Mouse (Mus musculus): ENCODE data around the gene Mdfic. TPM values are rescaled to one million over a fixed set of nuclear protein-coding genes. Genes with fewer than 3 reads are reported as not detected.
"Not testable (repeated sequence)": the region's sequence is repeated elsewhere in the genome, so short reads cannot be mapped to it uniquely, and the experiment has no call there.

Gene Mdfic
- polyA plus RNA-seq, 1 experiment from 2014 or later, result 2.7 TPM

- Histone ChIP-seq H3K36me3 (ENCODE audit: control insufficient read depth, insufficient read depth, low read length) (no peaks in the 10 kb centered on the region), H3K9me3 (ENCODE audit: control insufficient read depth, low read length) (no peaks in the 10 kb centered on the region), H3K4me1 (replicated peaks; ENCODE audit: control insufficient read depth, insufficient read depth, low read length) (no peaks in the 10 kb centered on the region), H3K27me3 (replicated peaks; ENCODE audit: control insufficient read depth, insufficient read depth, low read length) (no peaks in the 10 kb centered on the region), H3K27ac (ENCODE audit: low read depth, low read length) (no peak overlapping the region), H3K9ac (ENCODE audit: low read depth, low read length) (peak overlapping the region; percentile 61), H3K4me3 (ENCODE audit: low read depth, low read length) (peak overlapping the region; percentile 59), H3K4me2 (peak overlapping the region; percentile 65)
- 1% methylated on average over 57 of the region's 60 CpGs for WGBS
- peak; percentile 74 for DNase-seq (ENCODE audit: low spot score)
- peak; percentile 69 for ATAC-seq (replicated peaks; ENCODE audit: low FRiP score)
Measured at GRCm38 (mm10) chr6:15720818-15721715, 606 bp downstream of the Mdfic start.

GRCm38 (mm10) chr6:15721716-15722031, 1.2 kb downstream of the Mdfic start:
- no peaks in the 10 kb centered on the region for H3K4me1 ChIP-seq (replicated peaks; ENCODE audit: control insufficient read depth, insufficient read depth, low read length)
- ATAC-seq (replicated peaks; ENCODE audit: low FRiP score) (no peak), DNase-seq (ENCODE audit: low spot score) (no peak)
- H3K9me3 ChIP-seq (ENCODE audit: control insufficient read depth, low read length), result no peaks in the 10 kb centered on the region
- no peaks in the 10 kb centered on the region for H3K36me3 ChIP-seq (ENCODE audit: control insufficient read depth, insufficient read depth, low read length)
- peak overlapping the region; percentile 65 for H3K4me2 ChIP-seq
- no peak overlapping the region for H3K27ac ChIP-seq (ENCODE audit: low read depth, low read length)
- peak overlapping the region; percentile 61; the same call in 1 of the 2 replicates for H3K9ac ChIP-seq (ENCODE audit: low read depth, low read length)
- WGBS, result 34% methylated on average over 5 of the region's 5 CpGs
- no peaks in the 10 kb centered on the region for H3K27me3 ChIP-seq (replicated peaks; ENCODE audit: control insufficient read depth, insufficient read depth, low read length)
- peak overlapping the region; percentile 59 for H3K4me3 ChIP-seq (ENCODE audit: low read depth, low read length)

- DNase-seq (ENCODE audit: low spot score); H3K27me3 ChIP-seq (replicated peaks; ENCODE audit: control insufficient read depth, insufficient read depth, low read length); H3K4me2 ChIP-seq; H3K9me3 ChIP-seq (ENCODE audit: control insufficient read depth, low read length); ATAC-seq (replicated peaks; ENCODE audit: low FRiP score); H3K36me3 ChIP-seq (ENCODE audit: control insufficient read depth, insufficient read depth, low read length); H3K4me1 ChIP-seq (replicated peaks; ENCODE audit: control insufficient read depth, insufficient read depth, low read length); H3K27ac ChIP-seq (ENCODE audit: low read depth, low read length); H3K4me3 ChIP-seq (ENCODE audit: low read depth, low read length); H3K9ac ChIP-seq (ENCODE audit: low read depth, low read length): not testable (repeated sequence)
- WGBS, result 87% methylated on average over 7 of the region's 8 CpGs
Measured at GRCm38 (mm10) chr6:15722631-15723030, 2.2 kb downstream of the Mdfic start.

DNA sequence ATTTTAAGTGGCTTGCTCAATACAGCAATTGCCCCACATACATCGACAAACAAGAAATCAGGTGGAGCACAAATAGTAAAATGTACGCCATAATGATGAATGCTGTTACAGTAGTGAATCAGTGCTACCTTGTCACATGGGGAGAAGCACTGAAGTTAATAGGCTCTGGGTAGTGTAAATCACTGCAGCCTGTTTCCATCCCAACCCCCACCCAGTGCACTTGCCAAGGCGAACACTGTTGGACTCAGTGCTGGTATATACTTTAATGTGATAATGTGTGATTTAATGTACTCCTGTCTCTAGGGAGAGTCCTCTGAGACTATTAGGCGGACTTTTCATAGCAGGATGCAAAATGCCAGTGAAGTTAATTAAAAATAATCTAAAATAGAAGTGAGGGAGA, 3.8 kb downstream of the Mdfic start:
- DNase-seq (ENCODE audit: low spot score), result no peak
- Histone ChIP-seq H3K27ac (ENCODE audit: low read depth, low read length) (no peak overlapping the region), H3K4me3 (ENCODE audit: low read depth, low read length) (no peak overlapping the region), H3K27me3 (replicated peaks; ENCODE audit: control insufficient read depth, insufficient read depth, low read length) (no peaks in the 10 kb centered on the region), H3K9ac (ENCODE audit: low read depth, low read length) (no peak overlapping the region), H3K9me3 (ENCODE audit: control insufficient read depth, low read length) (no peaks in the 10 kb centered on the region), H3K4me1 (replicated peaks; ENCODE audit: control insufficient read depth, insufficient read depth, low read length) (no peaks in the 10 kb centered on the region), H3K36me3 (ENCODE audit: control insufficient read depth, insufficient read depth, low read length) (no peaks in the 10 kb centered on the region), H3K4me2 (no peak overlapping the region)
- no peak for ATAC-seq (replicated peaks; ENCODE audit: low FRiP score)
- 76% methylated on average over 4 of the region's 4 CpGs for WGBS

GRCm38 (mm10) chr6:15726422-15726821, 6.0 kb downstream of the Mdfic start:
- Histone ChIP-seq H3K4me1 (replicated peaks; ENCODE audit: control insufficient read depth, insufficient read depth, low read length) (no peaks in the 10 kb centered on the region), H3K4me3 (ENCODE audit: low read depth, low read length) (no peak overlapping the region), H3K27ac (ENCODE audit: low read depth, low read length) (no peak overlapping the region), H3K27me3 (replicated peaks; ENCODE audit: control insufficient read depth, insufficient read depth, low read length) (no peaks in the 10 kb centered on the region), H3K9ac (ENCODE audit: low read depth, low read length) (no peak overlapping the region), H3K9me3 (ENCODE audit: control insufficient read depth, low read length) (no peaks in the 10 kb centered on the region), H3K36me3 (ENCODE audit: control insufficient read depth, insufficient read depth, low read length) (no peaks in the 10 kb centered on the region), H3K4me2 (no peak overlapping the region)
- no peak for DNase-seq (ENCODE audit: low spot score)
- ATAC-seq (replicated peaks; ENCODE audit: low FRiP score), result no peak
- WGBS, result 57% methylated on average over 6 of the region's 6 CpGs

DNA sequence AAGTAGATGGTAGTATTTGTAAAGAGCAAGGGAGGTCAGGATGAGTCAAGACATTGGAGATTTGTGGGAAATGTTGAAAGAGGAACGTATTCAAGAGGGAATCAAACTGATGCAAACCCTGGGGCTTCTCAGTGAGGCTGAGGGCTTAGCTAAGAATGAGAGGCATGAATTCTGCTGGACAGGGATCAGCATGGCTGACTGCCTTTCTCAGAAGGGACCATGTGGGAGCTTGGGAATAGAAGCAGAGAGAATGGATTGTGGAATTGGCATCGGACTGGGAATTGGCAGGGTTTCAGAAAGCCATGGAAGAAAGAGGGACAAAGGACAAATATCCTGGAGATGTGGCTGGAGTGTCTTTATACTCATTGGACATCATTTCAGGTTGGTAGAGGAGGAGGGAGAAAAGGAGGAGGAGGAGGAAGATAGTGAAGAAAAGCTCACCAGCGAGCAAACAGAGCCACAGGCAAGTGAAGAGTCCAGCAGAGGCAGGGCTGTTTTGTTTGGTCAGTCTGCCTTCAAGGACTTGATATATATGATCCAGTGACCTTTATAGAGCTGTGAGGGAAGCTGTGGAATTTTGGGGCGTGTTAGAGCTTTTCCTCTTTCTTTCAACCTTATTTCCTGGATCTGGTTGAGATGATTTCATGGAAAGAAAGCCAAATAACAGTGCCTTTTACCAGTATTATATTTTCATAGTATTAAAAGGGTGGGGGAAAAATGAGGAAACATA, 7.4 kb downstream of the Mdfic start:
- no peak overlapping the region for H3K27ac ChIP-seq (ENCODE audit: low read depth, low read length)
- WGBS, result 59% methylated on average over 4 of the region's 4 CpGs

DNA sequence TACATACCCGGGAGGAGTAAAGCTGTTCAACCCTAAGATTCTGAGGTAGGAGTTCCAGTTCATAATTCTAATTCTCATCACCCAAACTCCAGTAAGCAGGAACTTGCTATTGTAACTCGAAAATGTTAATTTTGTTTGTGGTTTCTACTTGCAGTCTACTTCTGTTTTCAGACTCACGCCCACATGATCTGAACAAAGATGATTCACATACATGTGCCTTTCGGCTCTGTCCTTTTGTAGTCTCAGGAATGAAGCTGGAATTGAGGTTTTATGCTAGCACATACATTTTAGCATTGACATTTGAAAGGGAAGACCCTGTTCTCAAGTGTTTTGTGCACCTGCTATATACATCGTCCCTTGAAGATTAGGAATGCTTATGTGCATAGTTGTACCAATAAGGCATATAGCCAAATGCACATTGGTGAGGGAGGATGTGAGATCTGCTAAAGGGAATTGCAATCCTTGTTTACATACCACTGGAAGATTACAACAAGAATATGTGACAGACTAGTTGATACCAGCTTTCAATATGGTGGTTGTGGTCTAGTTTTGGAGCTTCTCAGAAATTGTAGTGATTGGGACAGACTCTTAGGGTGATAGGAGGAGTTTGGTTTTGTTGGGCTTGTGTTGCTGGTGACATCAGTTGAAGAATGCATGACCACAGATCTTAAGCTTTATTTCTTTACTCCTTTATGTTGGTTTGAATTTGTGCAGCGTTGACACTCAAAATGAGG, 8.6 kb downstream of the Mdfic start:
- Histone ChIP-seq H3K9me3 (ENCODE audit: control insufficient read depth, low read length) (no peaks in the 10 kb centered on the region), H3K4me1 (replicated peaks; ENCODE audit: control insufficient read depth, insufficient read depth, low read length) (no peaks in the 10 kb centered on the region), H3K4me2 (no peak overlapping the region), H3K36me3 (ENCODE audit: control insufficient read depth, insufficient read depth, low read length) (no peaks in the 10 kb centered on the region), H3K9ac (ENCODE audit: low read depth, low read length) (no peak overlapping the region), H3K27ac (ENCODE audit: low read depth, low read length) (no peak overlapping the region; the same call in 1 of the 2 replicates), H3K4me3 (ENCODE audit: low read depth, low read length) (no peak overlapping the region), H3K27me3 (replicated peaks; ENCODE audit: control insufficient read depth, insufficient read depth, low read length) (no peaks in the 10 kb centered on the region)
- DNase-seq (ENCODE audit: low spot score), result no peak
- 81% methylated on average over 6 of the region's 6 CpGs for WGBS
- ATAC-seq (replicated peaks; ENCODE audit: low FRiP score), result no peak

More for the DNA sequence above, 7.4 kb downstream of the Mdfic start:
- ATAC-seq (replicated peaks; ENCODE audit: low FRiP score) (no peak), DNase-seq (ENCODE audit: low spot score) (no peak)
- Histone ChIP-seq H3K9ac (ENCODE audit: low read depth, low read length) (no peak overlapping the region), H3K4me3 (ENCODE audit: low read depth, low read length) (no peak overlapping the region), H3K4me1 (replicated peaks; ENCODE audit: control insufficient read depth, insufficient read depth, low read length) (no peaks in the 10 kb centered on the region), H3K36me3 (ENCODE audit: control insufficient read depth, insufficient read depth, low read length) (no peaks in the 10 kb centered on the region), H3K27me3 (replicated peaks; ENCODE audit: control insufficient read depth, insufficient read depth, low read length) (no peaks in the 10 kb centered on the region), H3K9me3 (ENCODE audit: control insufficient read depth, low read length) (no peaks in the 10 kb centered on the region), H3K4me2 (no peak overlapping the region)

DNA sequence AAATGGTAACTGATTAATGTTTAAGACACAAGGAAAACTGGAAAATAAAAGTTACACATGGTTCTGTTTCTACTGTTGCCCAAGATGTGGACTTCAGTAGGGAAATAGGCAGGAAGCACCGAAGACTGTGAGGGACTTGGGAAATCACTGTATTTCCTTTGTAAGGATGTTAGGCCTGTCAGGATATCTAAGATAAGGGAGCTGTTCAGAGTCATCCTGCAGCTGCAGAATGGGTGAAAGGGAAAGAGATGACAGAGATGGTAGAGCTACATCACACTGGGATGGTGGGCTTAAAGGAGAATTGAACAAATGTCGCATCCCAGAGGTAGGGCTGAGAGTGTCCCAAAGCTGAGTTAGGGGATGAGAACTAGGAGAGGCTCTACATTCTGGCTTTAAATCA, 9.8 kb downstream of the Mdfic start:
- Histone ChIP-seq H3K27ac (ENCODE audit: low read depth, low read length) (no peak overlapping the region), H3K4me1 (replicated peaks; ENCODE audit: control insufficient read depth, insufficient read depth, low read length) (no peaks in the 10 kb centered on the region), H3K9me3 (ENCODE audit: control insufficient read depth, low read length) (no peaks in the 10 kb centered on the region), H3K4me2 (no peak overlapping the region), H3K4me3 (ENCODE audit: low read depth, low read length) (no peak overlapping the region), H3K36me3 (ENCODE audit: control insufficient read depth, insufficient read depth, low read length) (no peaks in the 10 kb centered on the region), H3K27me3 (replicated peaks; ENCODE audit: control insufficient read depth, insufficient read depth, low read length) (no peaks in the 10 kb centered on the region), H3K9ac (ENCODE audit: low read depth, low read length) (no peak overlapping the region)
- 55% methylated on average over 2 of the region's 2 CpGs for WGBS
- no peak for ATAC-seq (replicated peaks; ENCODE audit: low FRiP score)
- DNase-seq (ENCODE audit: low spot score), result no peak

All from liver, embryonic 11.5 days (tissue).